Mouse (Mus musculus): ENCODE data around the gene Tmem269. TPM values are rescaled to one million over a fixed set of nuclear protein-coding genes. Genes with fewer than 3 reads are reported as not detected.
A peak's percentile ranks its signal among the peaks of the same experiment; 100 is the strongest.

Gene Tmem269
- polyA plus RNA-seq, 1 experiment from 2014 or later = 0.07 TPM

DNA sequence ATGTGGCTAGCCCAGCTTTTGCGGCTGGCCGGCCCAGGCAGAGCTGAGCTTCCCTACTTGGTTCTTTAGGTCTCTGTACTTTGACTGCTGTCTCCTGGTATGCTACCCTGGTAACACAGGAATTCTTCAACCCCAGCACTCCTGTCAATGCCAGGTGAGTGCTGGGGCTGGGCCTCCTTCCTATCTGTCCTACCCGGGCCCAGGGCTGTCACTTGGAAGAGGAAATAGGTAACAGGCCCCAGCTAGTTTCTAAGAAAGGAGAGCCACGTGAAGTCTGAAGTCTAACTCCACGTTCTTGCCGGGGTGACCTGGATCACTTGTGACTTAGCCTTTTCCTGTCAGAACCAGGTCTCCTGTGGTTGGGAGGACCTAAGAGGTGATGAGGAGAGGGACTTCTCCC is 39.1 kb upstream of the Tmem269 start:
- Histone ChIP-seq H3K36me3 (ENCODE audit: control insufficient read depth, insufficient read depth, low read length) (no peaks in the 10 kb centered on the region), H3K27ac (replicated peaks) (no peak overlapping the region), H3K4me2 (replicated peaks; ENCODE audit: low read depth) (no peak overlapping the region), H3K9me3 (ENCODE audit: control insufficient read depth, low read length) (no peaks in the 10 kb centered on the region), H3K27me3 (ENCODE audit: control insufficient read depth, insufficient read depth, low read length) (no peaks in the 10 kb centered on the region), H3K4me1 (replicated peaks; ENCODE audit: control insufficient read depth, insufficient read depth) (0 out of 2 replicates have a peak, but pooled peaks cover 3% of the 10 kb centered on the region), H3K4me3 (ENCODE audit: low read depth, low read length) (no peak overlapping the region), H3K9ac (ENCODE audit: low read length) (no peak overlapping the region)
- no peak for DNase-seq (ENCODE audit: low spot score)
- WGBS = 52% methylated on average over 6 of the region's 6 CpGs
- ATAC-seq (ENCODE audit: low FRiP score, low TSS enrichment) = 0 out of 2 replicates have a peak, but pooled peaks have one; percentile 22
- TF ChIP-seq EP300 (optimal IDR thresholded peaks at IDR 0.05) (no peak), CTCF (IDR thresholded peaks at IDR 0.05; ENCODE audit: low read depth) (no peak)

DNA sequence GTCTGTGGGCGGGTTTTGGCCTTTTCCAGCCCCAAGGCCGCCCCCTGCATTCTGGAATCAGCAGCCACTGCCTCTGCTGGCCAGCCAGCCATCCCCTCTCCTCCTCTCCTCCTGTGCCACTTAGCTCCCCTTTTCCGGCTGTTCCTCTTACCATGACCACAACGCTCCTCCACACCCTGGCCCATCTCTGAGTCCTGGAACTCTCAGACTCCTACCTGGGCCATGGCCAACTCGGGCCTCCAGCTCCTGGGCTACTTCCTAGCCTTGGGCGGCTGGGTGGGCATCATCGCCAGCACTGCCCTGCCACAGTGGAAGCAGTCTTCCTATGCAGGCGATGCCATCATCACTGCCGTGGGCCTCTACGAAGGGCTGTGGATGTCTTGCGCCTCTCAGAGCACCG is 37.3 kb upstream of the Tmem269 start, which contains the start of gene Cldn19:
TSS of gene Cldn19 (plus strand) at position 64 of the 400 bp plus-strand sequence.
- Histone ChIP-seq H3K9me3 (ENCODE audit: control insufficient read depth, low read length) (no peaks in the 10 kb centered on the region), H3K36me3 (ENCODE audit: control insufficient read depth, insufficient read depth, low read length) (no peaks in the 10 kb centered on the region), H3K4me1 (replicated peaks; ENCODE audit: control insufficient read depth, insufficient read depth) (0 out of 2 replicates have a peak, but pooled peaks cover 3% of the 10 kb centered on the region), H3K4me3 (ENCODE audit: low read depth, low read length) (no peak within 1 kb of the TSS), H3K27me3 (ENCODE audit: control insufficient read depth, insufficient read depth, low read length) (no peaks in the 10 kb centered on the region), H3K9ac (ENCODE audit: low read length) (peak within 1 kb of the TSS; percentile 23; the same call in 1 of the 2 replicates), H3K4me2 (replicated peaks; ENCODE audit: low read depth) (no peak within 1 kb of the TSS), H3K27ac (replicated peaks) (no peak within 1 kb of the TSS)
- 86% methylated on average over 12 of the region's 12 CpGs for WGBS
- DNase-seq (ENCODE audit: low spot score) (no peak), ATAC-seq (ENCODE audit: low FRiP score, low TSS enrichment) (no peak)
- TF ChIP-seq EP300 (optimal IDR thresholded peaks at IDR 0.05) (no peak), CTCF (IDR thresholded peaks at IDR 0.05; ENCODE audit: low read depth) (no peak)

DNA sequence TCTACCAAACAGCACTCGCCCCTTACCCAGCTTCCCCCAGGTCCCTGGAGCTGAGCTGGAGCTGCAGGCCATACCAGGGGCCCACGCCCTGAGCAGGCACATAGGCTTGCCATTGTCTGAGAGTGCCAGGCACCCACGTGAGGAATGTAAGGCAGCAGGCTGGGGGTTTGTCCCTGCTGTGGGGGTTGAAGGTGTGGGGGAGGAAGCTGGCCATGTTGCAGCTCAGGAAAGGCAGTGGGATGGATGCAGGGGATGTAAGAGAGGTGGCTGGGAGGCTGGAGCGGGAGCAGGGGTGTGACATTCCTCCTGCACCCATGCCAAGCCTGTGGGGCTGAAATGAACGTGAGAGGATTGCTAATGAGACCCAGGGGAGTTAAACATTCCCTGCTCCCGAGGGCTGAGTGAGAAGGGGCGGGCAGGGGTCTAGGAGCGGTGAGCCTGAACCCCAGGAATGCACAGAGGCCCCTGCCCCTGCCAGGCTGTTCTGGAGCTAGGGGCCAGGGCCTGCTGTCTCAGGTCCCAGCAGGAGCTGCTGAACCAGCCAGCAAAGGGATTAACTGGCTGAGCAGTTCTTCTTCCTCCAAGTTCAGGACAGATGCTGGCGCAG is 36.1 kb upstream of the Tmem269 start:
- no peak overlapping the region for H3K4me3 ChIP-seq (ENCODE audit: low read depth, low read length)
- no peaks in the 10 kb centered on the region for H3K36me3 ChIP-seq (ENCODE audit: control insufficient read depth, insufficient read depth, low read length)
- peak overlapping the region; percentile 23; the same call in 1 of the 2 replicates for H3K9ac ChIP-seq (ENCODE audit: low read length)
- ATAC-seq (ENCODE audit: low FRiP score, low TSS enrichment) = no peak; the same call in 1 of the 2 replicates
- WGBS = 43% methylated on average over 9 of the region's 9 CpGs
- TF ChIP-seq CTCF (IDR thresholded peaks at IDR 0.05; ENCODE audit: low read depth) (no peak), EP300 (optimal IDR thresholded peaks at IDR 0.05) (no peak)
- H3K27me3 ChIP-seq (ENCODE audit: control insufficient read depth, insufficient read depth, low read length) = no peaks in the 10 kb centered on the region
- DNase-seq (ENCODE audit: low spot score) = peak; percentile 33
- H3K9me3 ChIP-seq (ENCODE audit: control insufficient read depth, low read length) = no peaks in the 10 kb centered on the region
- H3K27ac ChIP-seq (replicated peaks) = no peak overlapping the region
- H3K4me2 ChIP-seq (replicated peaks; ENCODE audit: low read depth) = no peak overlapping the region
- H3K4me1 ChIP-seq (replicated peaks; ENCODE audit: control insufficient read depth, insufficient read depth) = 0 out of 2 replicates have a peak, but pooled peaks cover 3% of the 10 kb centered on the region

DNA sequence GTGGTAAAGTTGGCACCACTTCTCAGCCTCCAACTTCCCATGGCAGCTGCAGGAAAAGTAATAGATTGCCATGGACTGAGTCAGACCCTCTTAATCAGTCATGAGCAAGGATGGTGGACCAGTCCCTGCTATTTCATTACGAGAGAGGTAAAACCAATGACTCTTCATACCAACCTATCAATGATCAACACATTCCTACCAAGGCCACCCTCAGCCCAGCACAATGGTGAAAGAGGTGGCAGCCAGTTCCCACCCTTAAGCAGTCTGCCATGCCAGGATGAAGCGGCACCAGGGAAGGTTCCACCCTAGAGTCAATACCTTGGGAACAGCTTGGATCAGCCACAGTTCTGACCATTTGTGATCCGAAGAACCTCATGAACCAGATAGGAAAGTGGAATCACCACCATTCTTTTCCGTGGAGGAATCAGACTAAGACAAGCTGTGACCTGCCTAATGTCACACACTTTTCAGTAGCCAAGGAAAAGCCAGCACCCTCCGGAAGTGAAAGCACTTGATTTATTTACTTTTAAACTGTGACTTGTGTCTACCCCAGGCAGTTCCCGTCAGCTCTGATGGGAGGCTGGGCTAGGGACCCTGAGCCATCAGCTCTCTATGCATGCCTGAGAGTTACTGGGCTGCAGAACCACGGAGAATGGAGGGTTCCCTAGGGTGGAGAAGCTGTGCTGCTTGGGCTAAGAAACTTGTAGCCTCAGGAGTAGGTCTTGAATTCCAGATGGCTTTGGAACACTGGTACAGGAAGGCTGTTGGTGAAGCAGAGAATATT is 34.2 kb upstream of the Tmem269 start:
- Histone ChIP-seq H3K9ac (ENCODE audit: low read length) (no peak overlapping the region), H3K27me3 (ENCODE audit: control insufficient read depth, insufficient read depth, low read length) (no peaks in the 10 kb centered on the region), H3K4me2 (replicated peaks; ENCODE audit: low read depth) (no peak overlapping the region), H3K27ac (replicated peaks) (no peak overlapping the region), H3K4me1 (replicated peaks; ENCODE audit: control insufficient read depth, insufficient read depth) (0 out of 2 replicates have a peak, but pooled peaks cover 3% of the 10 kb centered on the region), H3K4me3 (ENCODE audit: low read depth, low read length) (no peak overlapping the region), H3K9me3 (ENCODE audit: control insufficient read depth, low read length) (no peaks in the 10 kb centered on the region), H3K36me3 (ENCODE audit: control insufficient read depth, insufficient read depth, low read length) (no peaks in the 10 kb centered on the region)
- no peak for TF ChIP-seq EP300 (optimal IDR thresholded peaks at IDR 0.05)
- no peak for TF ChIP-seq CTCF (IDR thresholded peaks at IDR 0.05; ENCODE audit: low read depth)
- WGBS = 49% methylated on average over 7 of the region's 7 CpGs
- DNase-seq (ENCODE audit: low spot score) (no peak), ATAC-seq (ENCODE audit: low FRiP score, low TSS enrichment) (no peak)

DNA sequence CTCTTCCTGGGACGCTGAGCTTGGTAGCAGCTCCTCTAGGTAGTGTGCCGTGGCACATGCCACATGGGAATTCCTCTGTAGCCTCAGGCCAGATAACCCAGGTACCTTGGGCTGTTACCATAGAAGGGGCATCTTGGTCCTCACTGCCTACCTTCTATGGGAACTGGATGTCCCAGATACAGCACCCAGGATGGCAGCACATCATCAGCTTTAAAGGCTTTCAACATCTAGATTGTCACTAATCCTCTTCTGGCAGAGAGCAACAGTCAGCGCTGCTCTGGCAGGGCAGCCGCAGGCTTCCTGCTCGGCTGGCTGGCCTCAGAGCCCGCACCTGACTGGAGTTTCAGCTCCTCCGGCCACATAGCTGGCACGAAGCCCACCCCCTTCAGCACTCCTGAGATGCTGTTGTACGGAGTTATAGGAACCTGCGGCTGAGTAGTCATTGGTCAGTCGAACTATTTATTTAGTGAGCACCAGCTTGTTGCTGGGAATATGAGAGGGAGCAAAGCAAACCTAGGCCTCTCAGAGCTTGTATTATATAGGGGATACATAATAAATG is 30.5 kb upstream of the Tmem269 start:
- TF ChIP-seq CTCF (IDR thresholded peaks at IDR 0.05; ENCODE audit: low read depth) (no peak), EP300 (optimal IDR thresholded peaks at IDR 0.05) (no peak)
- no peaks in the 10 kb centered on the region for H3K9me3 ChIP-seq (ENCODE audit: control insufficient read depth, low read length)
- ATAC-seq (ENCODE audit: low FRiP score, low TSS enrichment) (no peak), DNase-seq (ENCODE audit: low spot score) (no peak)
- WGBS = 63% methylated on average over 11 of the region's 11 CpGs
- no peak overlapping the region for H3K27ac ChIP-seq (replicated peaks)
- no peak overlapping the region for H3K4me2 ChIP-seq (replicated peaks; ENCODE audit: low read depth)
- H3K36me3 ChIP-seq (ENCODE audit: control insufficient read depth, insufficient read depth, low read length) = no peaks in the 10 kb centered on the region
- H3K4me3 ChIP-seq (ENCODE audit: low read depth, low read length) = no peak overlapping the region
- H3K27me3 ChIP-seq (ENCODE audit: control insufficient read depth, insufficient read depth, low read length) = no peaks in the 10 kb centered on the region
- H3K4me1 ChIP-seq (replicated peaks; ENCODE audit: control insufficient read depth, insufficient read depth) = no peaks in the 10 kb centered on the region
- H3K9ac ChIP-seq (ENCODE audit: low read length) = no peak overlapping the region
